Mouse (Mus musculus) lung, postnatal 0 days (tissue): Measurements from ENCODE around the gene Sh3gl2.

Source experiments
- CTCF ChIP-seq: IDR thresholded peaks from 2 replicates; pipeline ENCODE4 v1.5.1; 2016; ENCODE audit warnings: antibody characterized with exemption, mild to moderate bottlenecking
- EP300 ChIP-seq: IDR thresholded peaks from 2 replicates; pipeline ENCODE4 v1.6.1; 2016; ENCODE audit warnings: antibody characterized with exemption, mild to moderate bottlenecking, control low read depth

GRCm38 (mm10) chr4:85250786-85251185 is 45.9 kb downstream of the Sh3gl2 start:
- TF ChIP-seq CTCF (no peak), EP300 (no peak)
